Mouse (Mus musculus): ENCODE measurements at regions not wholly inside any gene's neighbourhood (a gene's known extent, or its start where the extent isn't known, plus 50 kb on each side); places are given as distances from the start of the nearest gene placed in this dataset.

DNA sequence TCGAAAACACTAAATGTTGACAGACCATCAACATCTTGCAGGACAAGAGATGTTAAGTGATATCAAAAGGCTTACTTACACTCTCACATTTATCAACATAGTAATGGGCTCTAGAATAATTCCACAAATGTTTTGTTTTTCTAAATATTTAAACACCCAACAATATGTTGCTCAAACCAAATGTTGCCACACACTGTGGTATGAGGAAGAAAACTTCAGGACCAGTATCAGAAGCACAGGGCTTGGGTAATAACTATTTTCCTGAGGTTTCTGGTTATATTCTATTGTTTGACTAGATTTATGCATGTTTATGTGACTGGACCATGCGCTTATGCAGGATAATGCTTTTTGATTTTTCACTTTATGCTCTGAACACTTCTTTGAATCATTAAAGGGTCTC, 108.6 kb upstream of the Rmdn2 start:
- TF ChIP-seq ZC3H11A (IDR thresholded peaks at IDR 0.05; ENCODE audit: borderline replicate concordance, low read depth, low read length) (no peak), HCFC1 (IDR thresholded peaks at IDR 0.05; ENCODE audit: borderline replicate concordance, insufficient read depth, low read length) (no peak)

Data from ES-E14 (cell line).